Comparison of ENCODE assay signal across 27 mouse cellular contexts in the genomic region with DNA sequence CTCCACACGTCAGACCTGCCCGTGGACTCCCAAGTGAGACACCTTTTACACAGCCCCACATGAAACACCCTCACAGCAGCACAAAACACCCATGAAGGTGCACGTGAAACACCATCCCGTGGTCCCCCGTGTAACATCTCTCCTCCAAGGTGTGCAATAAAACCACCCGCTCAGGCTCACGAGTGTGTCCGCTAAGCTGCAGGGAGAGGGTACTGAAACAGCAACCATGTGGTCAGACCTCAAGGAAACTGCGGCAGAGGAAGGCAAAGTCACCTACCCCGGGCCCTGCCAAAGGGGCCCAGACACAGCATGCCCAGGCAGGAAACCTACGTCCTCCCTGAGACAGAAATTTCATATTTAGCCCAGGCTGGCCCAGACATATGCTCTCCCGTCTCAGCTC. TPM values are rescaled to one million over a fixed set of nuclear protein-coding genes. Genes with fewer than 3 reads are reported as not detected.
A peak's percentile ranks its signal among the peaks of the same experiment; 100 is the strongest.
DNase-seq lines count a peak whose midpoint lies in the region; ATAC-seq and TF ChIP-seq lines count a peak whose summit lies in the region.
"Had no signal": no experiment of that assay in that cellular context is flagged by ENCODE, and none has a peak within 500 bp of the region (broad histone marks: within the 10 kb centered on the region; RNA-seq: fewer than 3 reads in every experiment).

No protein-coding gene starts in this region.

- H3K9me3 ChIP-seq in hindbrain, embryonic 13.5 days: no peaks in the 10 kb centered on the region
- H3K9me3 ChIP-seq in hindbrain, embryonic 14.5 days (ENCODE audit: control insufficient read depth, low read length): no peaks in the 10 kb centered on the region
- no peaks in the 10 kb centered on the region for H3K9me3 ChIP-seq in ES-E14 (ENCODE audit: control insufficient read depth, insufficient read depth, low read depth, low read length)
- H3K9me3 ChIP-seq in kidney, embryonic 16.5 days (ENCODE audit: low read length): no peaks in the 10 kb centered on the region
- H3K9me3 ChIP-seq: embryonic facial prominence, embryonic 12.5 days; embryonic facial prominence, embryonic 15.5 days; forebrain, embryonic 12.5 days; forebrain, embryonic 15.5 days; heart, embryonic 12.5 days; heart, embryonic 15.5 days; hindbrain, embryonic 10.5 days; hindbrain, embryonic 15.5 days; intestine, embryonic 15.5 days had no signal

- peak overlapping the region; percentile 13; the same call in 1 of the 2 replicates for H3K9ac ChIP-seq in hindbrain, embryonic 13.5 days
- no peak overlapping the region for H3K9ac ChIP-seq in hindbrain, embryonic 14.5 days
- H3K9ac ChIP-seq in ES-E14 (ENCODE audit: insufficient read depth, low read depth, low read length, poor library complexity, severe bottlenecking): no peak overlapping the region
- no peak overlapping the region for H3K9ac ChIP-seq in kidney, embryonic 16.5 days (replicated peaks; ENCODE audit: low read length)
- H3K9ac ChIP-seq: embryonic facial prominence, embryonic 12.5 days; forebrain, embryonic 12.5 days; forebrain, embryonic 15.5 days; heart, embryonic 12.5 days; heart, embryonic 15.5 days; hindbrain, embryonic 15.5 days; intestine, embryonic 15.5 days had no signal

- no peak overlapping the region for H3K4me2 ChIP-seq in hindbrain, embryonic 13.5 days
- no peak overlapping the region for H3K4me2 ChIP-seq in hindbrain, embryonic 14.5 days (replicated peaks)
- H3K4me2 ChIP-seq in kidney, embryonic 16.5 days (replicated peaks; ENCODE audit: low read depth, low read length): no peak overlapping the region
- H3K4me2 ChIP-seq: embryonic facial prominence, embryonic 12.5 days; embryonic facial prominence, embryonic 15.5 days; forebrain, embryonic 12.5 days; forebrain, embryonic 15.5 days; heart, embryonic 12.5 days; heart, embryonic 15.5 days; hindbrain, embryonic 15.5 days; intestine, embryonic 15.5 days had no signal

- H3K27me3 ChIP-seq in hindbrain, embryonic 13.5 days: peaks cover 60% of the 10 kb centered on the region
- peaks cover 12% of the 10 kb centered on the region for H3K27me3 ChIP-seq in hindbrain, embryonic 14.5 days (ENCODE audit: control insufficient read depth, insufficient read depth, low read length)
- H3K27me3 ChIP-seq in kidney, embryonic 16.5 days (ENCODE audit: insufficient read depth, low read length): peaks cover 12% of the 10 kb centered on the region
- H3K27me3 ChIP-seq: Patski had no signal

- 90% methylated on average over 12 of the region's 12 CpGs for WGBS in hindbrain, embryonic 13.5 days
- 93% methylated on average over 12 of the region's 12 CpGs for WGBS in hindbrain, embryonic 14.5 days
- WGBS in kidney, embryonic 16.5 days: 86% methylated on average over 12 of the region's 12 CpGs

- no peak overlapping the region for H3K4me3 ChIP-seq in hindbrain, embryonic 13.5 days
- H3K4me3 ChIP-seq in hindbrain, embryonic 14.5 days (replicated peaks; ENCODE audit: low read length): no peak overlapping the region
- H3K4me3 ChIP-seq in ES-E14 (ENCODE audit: insufficient read depth in 1 of 2, low read depth in 1 of 2, low read length in 2 of 2, poor library complexity in 1 of 2, severe bottlenecking in 1 of 2): no peak overlapping the region
- no peak overlapping the region for H3K4me3 ChIP-seq in kidney, embryonic 16.5 days (ENCODE audit: low read length)
- H3K4me3 ChIP-seq: embryonic facial prominence, embryonic 12.5 days; embryonic facial prominence, embryonic 15.5 days; erythroblast, embryonic 14.5 days; forebrain, embryonic 12.5 days; forebrain, embryonic 15.5 days; heart, embryonic 12.5 days; heart, embryonic 15.5 days; hindbrain, embryonic 15.5 days; intestine, embryonic 15.5 days had no signal

- H3K27ac ChIP-seq in hindbrain, embryonic 13.5 days: no peak overlapping the region
- H3K27ac ChIP-seq in hindbrain, embryonic 14.5 days: no peak overlapping the region
- 0 out of 2 replicates have a peak overlapping the region, but pooled peaks have one; percentile 12 for H3K27ac ChIP-seq in ES-E14 (ENCODE audit: insufficient read depth, low read depth, low read length, poor library complexity, severe bottlenecking)
- no peak overlapping the region for H3K27ac ChIP-seq in kidney, embryonic 16.5 days (ENCODE audit: low read length)
- H3K27ac ChIP-seq: embryonic facial prominence, embryonic 12.5 days; embryonic facial prominence, embryonic 15.5 days; forebrain, embryonic 12.5 days; forebrain, embryonic 15.5 days; heart, embryonic 15.5 days; hindbrain, embryonic 10.5 days; hindbrain, embryonic 15.5 days; intestine, embryonic 15.5 days had no signal

- in situ Hi-C loops in ES-E14 (cut with MboI; ENCODE audit: low sequenced_read_pairs in 2 of 2, unreplicated experiment in 2 of 2): no loop called here

- ATAC-seq in hindbrain, embryonic 13.5 days (ENCODE audit: low FRiP score): no peak
- ATAC-seq in hindbrain, embryonic 14.5 days (ENCODE audit: low FRiP score): no peak
- ATAC-seq in kidney, embryonic 16.5 days (ENCODE audit: low FRiP score, low TSS enrichment): no peak
- ATAC-seq: forebrain, embryonic 15.5 days; intestine, embryonic 15.5 days; Patski had no signal

- peaks cover 2% of the 10 kb centered on the region for H3K4me1 ChIP-seq in hindbrain, embryonic 13.5 days (replicated peaks)
- H3K4me1 ChIP-seq in hindbrain, embryonic 14.5 days (replicated peaks; ENCODE audit: control insufficient read depth, insufficient read depth, low read length): no peaks in the 10 kb centered on the region
- peaks cover 2 to 27% of the 10 kb centered on the region in 2 experiments; a peak in 3 of 4 replicates for H3K4me1 ChIP-seq in ES-E14 (ENCODE audit: control insufficient read depth in 2 of 2, insufficient read depth in 2 of 2, low read length in 2 of 2, poor library complexity in 1 of 2)
- peaks cover 2% of the 10 kb centered on the region; the same call in 1 of the 2 replicates for H3K4me1 ChIP-seq in kidney, embryonic 16.5 days (ENCODE audit: insufficient read depth, low read length)
- H3K4me1 ChIP-seq: embryonic facial prominence, embryonic 12.5 days; forebrain, embryonic 12.5 days; hindbrain, embryonic 15.5 days had no signal

- H3K36me3 ChIP-seq in hindbrain, embryonic 13.5 days: 0 out of 2 replicates have a peak, but pooled peaks cover 3% of the 10 kb centered on the region
- no peaks in the 10 kb centered on the region for H3K36me3 ChIP-seq in hindbrain, embryonic 14.5 days (replicated peaks; ENCODE audit: control insufficient read depth, insufficient read depth)
- peaks cover 4% of the 10 kb centered on the region; the same call in 1 of the 2 replicates for H3K36me3 ChIP-seq in ES-E14 (ENCODE audit: control insufficient read depth, insufficient read depth, low read length, poor library complexity, severe bottlenecking)
- H3K36me3 ChIP-seq in kidney, embryonic 16.5 days (ENCODE audit: insufficient read depth, low read length): no peaks in the 10 kb centered on the region
- H3K36me3 ChIP-seq: embryonic facial prominence, embryonic 12.5 days; embryonic facial prominence, embryonic 15.5 days; forebrain, embryonic 12.5 days; forebrain, embryonic 15.5 days; heart, embryonic 12.5 days; heart, embryonic 15.5 days; hindbrain, embryonic 15.5 days had no signal

- no peak for DNase-seq in hindbrain, embryonic 14.5 days (ENCODE audit: low spot score)
- peak; percentile 34 for DNase-seq in CD4-positive helper T cell, adult 2 months (ENCODE audit: low read depth, low spot score)
- no peak for DNase-seq in ES-E14 (ENCODE audit: low read depth, low spot score)
- DNase-seq in ovary, postnatal 14 days (ENCODE audit: low spot score): no peak
- DNase-seq: adrenal gland, postnatal 10 days; cerebellum, adult 11 months; cerebellum, adult 2 months; cerebellum, adult 9-11 months; cerebellum, postnatal 25 days; gastrocnemius, postnatal 25 days; heart, adult 18-20 months; heart, postnatal 10 days; heart, postnatal 36 days had no signal

TF ChIP-seq in ES-E14, 5 proteins besides CTCF, POLR2A, EP300 and RAD21:
- TF ChIP-seq ZNF384 (IDR thresholded peaks at IDR 0.05; ENCODE audit: low read depth, low read length) (no peak), CHD2 (IDR thresholded peaks at IDR 0.05; ENCODE audit: low read depth, low read length) (no peak), HCFC1 (IDR thresholded peaks at IDR 0.05; ENCODE audit: borderline replicate concordance, insufficient read depth, low read length) (no peak), ZC3H11A (IDR thresholded peaks at IDR 0.05; ENCODE audit: borderline replicate concordance, low read depth, low read length) (no peak), MAFK (IDR thresholded peaks at IDR 0.05; ENCODE audit: insufficient read depth, low read depth, low read length) (no peak)

RNA-seq across cellular contexts. Expression of a gene that starts 6.5 kb away (rescaled TPM):
- polyA plus RNA-seq in hindbrain, embryonic 13.5 days (2015; fragmentation: Nextera tagmentation; extraction: Ambion mirVana): 3.1 and 3.5 TPM in 2 replicates
- polyA plus RNA-seq in hindbrain, embryonic 14.5 days (2014; fragmentation: Nextera tagmentation; extraction: Ambion mirVana): 5.3 and 5.8 TPM in 2 replicates
- total RNA-seq in ES-E14 (2012; rRNA removed): 13.3 and 21.8 TPM in 2 replicates
- 11.0 and 11.5 TPM in 2 replicates for polyA plus RNA-seq in kidney, embryonic 16.5 days (2015; fragmentation: Nextera tagmentation; extraction: Ambion mirVana)

RNA-seq across cellular contexts. Expression of a gene that starts 7.0 kb away (rescaled TPM):
- polyA plus RNA-seq in hindbrain, embryonic 13.5 days (2015; fragmentation: Nextera tagmentation; extraction: Ambion mirVana): 1.9 and 2.5 TPM in 2 replicates
- 4.4 and 4.7 TPM in 2 replicates for polyA plus RNA-seq in hindbrain, embryonic 14.5 days (2014; fragmentation: Nextera tagmentation; extraction: Ambion mirVana)
- 1.4 and 3.3 TPM in 2 replicates for total RNA-seq in ES-E14 (2012; rRNA removed)
- 8.6 and 8.8 TPM in 2 replicates for polyA plus RNA-seq in kidney, embryonic 16.5 days (2015; fragmentation: Nextera tagmentation; extraction: Ambion mirVana)

RNA-seq across cellular contexts. Expression of a gene that starts 11.9 kb away (rescaled TPM):
- 0.42 and 0.66 TPM in 2 replicates for polyA plus RNA-seq in hindbrain, embryonic 13.5 days (2015; fragmentation: Nextera tagmentation; extraction: Ambion mirVana)
- polyA plus RNA-seq in hindbrain, embryonic 14.5 days (2014; fragmentation: Nextera tagmentation; extraction: Ambion mirVana): 0.84 and 0.90 TPM in 2 replicates
- 2.1 and 2.4 TPM in 2 replicates for total RNA-seq in ES-E14 (2012; rRNA removed)
- 4.8 and 5.4 TPM in 2 replicates for polyA plus RNA-seq in kidney, embryonic 16.5 days (2015; fragmentation: Nextera tagmentation; extraction: Ambion mirVana)

RNA-seq across cellular contexts. Expression of a gene that starts 15.9 kb away (rescaled TPM):
- polyA plus RNA-seq in hindbrain, embryonic 13.5 days (2015; fragmentation: Nextera tagmentation; extraction: Ambion mirVana): 28.5 and 29.1 TPM in 2 replicates
- 23.3 and 24.5 TPM in 2 replicates for polyA plus RNA-seq in hindbrain, embryonic 14.5 days (2014; fragmentation: Nextera tagmentation; extraction: Ambion mirVana)
- total RNA-seq in ES-E14 (2012; rRNA removed): 29.6 and 33.4 TPM in 2 replicates
- polyA plus RNA-seq in kidney, embryonic 16.5 days (2015; fragmentation: Nextera tagmentation; extraction: Ambion mirVana): 52.9 and 54.8 TPM in 2 replicates

RNA-seq across cellular contexts. Expression of a gene that starts 20.0 kb away (rescaled TPM):
- 1.2 and 1.7 TPM in 2 replicates for polyA plus RNA-seq in hindbrain, embryonic 13.5 days (2015; fragmentation: Nextera tagmentation; extraction: Ambion mirVana)
- polyA plus RNA-seq in hindbrain, embryonic 14.5 days (2014; fragmentation: Nextera tagmentation; extraction: Ambion mirVana): 3.6 and 4.1 TPM in 2 replicates
- 6.0 and 17.4 TPM in 2 replicates for total RNA-seq in ES-E14 (2012; rRNA removed)
- 0.97 and 1.2 TPM in 2 replicates for polyA plus RNA-seq in kidney, embryonic 16.5 days (2015; fragmentation: Nextera tagmentation; extraction: Ambion mirVana)
- total RNA-seq: G1E had no signal
- polyA plus RNA-seq: erythroblast, embryonic 14.5 days; G1E; heart, embryonic 12.5 days had no signal
